Mouse (Mus musculus): ENCODE measurements at regions not wholly inside any gene's neighbourhood (a gene's known extent, or its start where the extent isn't known, plus 50 kb on each side); places are given as distances from the start of the nearest gene placed in this dataset.

DNA sequence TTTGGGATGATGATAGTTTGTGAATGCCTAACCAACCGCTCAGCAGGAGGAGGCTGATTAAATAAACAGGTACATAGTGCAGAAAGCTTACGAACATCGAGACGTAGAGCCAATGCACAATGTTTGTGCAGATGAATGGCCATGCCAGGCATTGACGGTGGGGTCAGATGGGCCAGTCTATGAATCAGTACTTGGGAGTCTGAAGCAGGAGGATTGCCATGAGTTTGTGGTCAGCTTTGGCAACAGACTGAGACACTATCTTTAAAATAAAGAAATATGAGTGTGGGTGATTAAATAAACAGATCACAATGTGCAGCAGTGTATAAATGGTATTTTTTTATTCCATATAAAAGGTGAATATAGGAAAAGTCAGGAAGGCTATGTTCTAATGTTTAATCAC, 90.4 kb upstream of the Zfp366 start:
- DNase-seq (ENCODE audit: low spot score), result no peak
- Histone ChIP-seq H3K27ac (no peak overlapping the region), H3K36me3 (no peaks in the 10 kb centered on the region), H3K9me3 (no peaks in the 10 kb centered on the region), H3K4me1 (peaks cover 19% of the 10 kb centered on the region), H3K27me3 (ENCODE audit: insufficient read depth, poor library complexity, severe bottlenecking) (peaks cover 16% of the 10 kb centered on the region), H3K4me3 (no peak overlapping the region)
- WGBS, result 91% methylated on average over 5 of the region's 5 CpGs

GRCm38 (mm10) chr13:99093269-99093668, 91.4 kb upstream of the Zfp366 start:
- no peaks in the 10 kb centered on the region for H3K9me3 ChIP-seq
- H3K36me3 ChIP-seq, result no peaks in the 10 kb centered on the region
- peaks cover 19% of the 10 kb centered on the region for H3K4me1 ChIP-seq
- DNase-seq (ENCODE audit: low spot score), result peak; percentile 91
- H3K27ac ChIP-seq, result 0 out of 2 replicates have a peak overlapping the region, but pooled peaks have one; percentile 49
- no peak overlapping the region for H3K4me3 ChIP-seq
- WGBS, result 11% methylated on average over 9 of the region's 9 CpGs
- H3K27me3 ChIP-seq (ENCODE audit: insufficient read depth, poor library complexity, severe bottlenecking), result peaks cover 6% of the 10 kb centered on the region

DNA sequence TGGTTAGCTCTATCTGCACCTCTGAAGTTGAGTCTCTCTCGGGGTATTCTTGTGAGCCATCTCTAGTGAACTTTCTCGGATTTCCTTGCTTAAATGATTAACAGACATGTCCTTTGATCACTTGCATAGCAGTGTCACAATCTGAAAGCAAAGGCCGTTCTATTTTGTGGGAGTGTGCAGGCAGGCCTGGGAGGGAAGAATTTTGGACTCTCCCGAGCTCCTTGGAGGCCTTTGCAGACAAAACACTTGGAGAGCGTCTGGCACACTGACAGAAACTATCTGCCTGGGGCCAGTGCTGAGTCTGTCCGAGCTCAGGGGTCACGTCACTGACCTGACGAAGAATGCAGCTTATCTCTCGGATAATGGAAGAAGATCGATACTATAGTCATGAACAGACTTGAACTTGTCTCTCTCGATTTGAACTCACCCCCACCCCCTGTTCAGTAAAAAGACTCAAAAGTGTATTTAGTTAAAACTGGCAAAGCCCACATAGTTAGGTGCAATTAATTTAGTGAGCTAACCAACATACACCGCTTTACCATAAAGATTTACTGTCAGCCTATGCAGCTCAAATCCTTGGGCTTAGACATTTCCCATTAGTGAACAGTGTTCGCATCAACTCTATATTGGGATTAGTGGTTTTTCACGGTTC, 92.2 kb upstream of the Zfp366 start:
- no peak overlapping the region for H3K4me3 ChIP-seq
- no peaks in the 10 kb centered on the region for H3K27me3 ChIP-seq (ENCODE audit: insufficient read depth, poor library complexity, severe bottlenecking)
- 28% methylated on average over 14 of the region's 14 CpGs for WGBS
- H3K36me3 ChIP-seq, result no peaks in the 10 kb centered on the region
- peaks cover 19% of the 10 kb centered on the region for H3K4me1 ChIP-seq
- H3K27ac ChIP-seq, result peak overlapping the region; percentile 56; the same call in 1 of the 2 replicates
- H3K9me3 ChIP-seq, result no peaks in the 10 kb centered on the region
- DNase-seq (ENCODE audit: low spot score), result no peak

- no peaks in the 10 kb centered on the region for H3K9me3 ChIP-seq
- 68% methylated on average over 7 of the region's 7 CpGs for WGBS
- H3K4me3 ChIP-seq, result no peak overlapping the region
- DNase-seq (ENCODE audit: low spot score), result peak; percentile 71
- peaks cover 19% of the 10 kb centered on the region for H3K4me1 ChIP-seq
- H3K27me3 ChIP-seq (ENCODE audit: insufficient read depth, poor library complexity, severe bottlenecking), result no peaks in the 10 kb centered on the region
- H3K36me3 ChIP-seq, result no peaks in the 10 kb centered on the region
- H3K27ac ChIP-seq, result peak overlapping the region; percentile 56; the same call in 1 of the 2 replicates
Measured at GRCm38 (mm10) chr13:99091562-99092278, 92.9 kb upstream of the Zfp366 start.

- no peaks in the 10 kb centered on the region for H3K36me3 ChIP-seq
- WGBS, result 83% methylated on average over 3 of the region's 3 CpGs
- peaks cover 19% of the 10 kb centered on the region for H3K4me1 ChIP-seq
- no peaks in the 10 kb centered on the region for H3K9me3 ChIP-seq
- no peak for DNase-seq (ENCODE audit: low spot score)
- H3K4me3 ChIP-seq, result no peak overlapping the region
- no peak overlapping the region for H3K27ac ChIP-seq
- no peaks in the 10 kb centered on the region for H3K27me3 ChIP-seq (ENCODE audit: insufficient read depth, poor library complexity, severe bottlenecking)
Measured at GRCm38 (mm10) chr13:99090361-99090760, 94.3 kb upstream of the Zfp366 start.

- H3K27me3 ChIP-seq (ENCODE audit: insufficient read depth, poor library complexity, severe bottlenecking), result no peaks in the 10 kb centered on the region
- H3K4me3 ChIP-seq, result no peak overlapping the region
- 79% methylated on average over 4 of the region's 4 CpGs for WGBS
- H3K9me3 ChIP-seq, result no peaks in the 10 kb centered on the region
- H3K4me1 ChIP-seq, result peaks cover 16% of the 10 kb centered on the region
- peak; percentile 67 for DNase-seq (ENCODE audit: low spot score)
- H3K36me3 ChIP-seq, result no peaks in the 10 kb centered on the region
- H3K27ac ChIP-seq, result no peak overlapping the region
Measured at GRCm38 (mm10) chr13:99088285-99088684, 96.3 kb upstream of the Zfp366 start.

GRCm38 (mm10) chr13:99079331-99079761, 95.0 kb upstream of the 1700024P04Rik start:
- no peaks in the 10 kb centered on the region; the same call in 1 of the 2 replicates for H3K27me3 ChIP-seq (ENCODE audit: insufficient read depth, poor library complexity, severe bottlenecking)
- H3K9me3 ChIP-seq, result no peaks in the 10 kb centered on the region
- H3K4me3 ChIP-seq, result no peak overlapping the region
- no peaks in the 10 kb centered on the region for H3K36me3 ChIP-seq
- WGBS, result 89% methylated on average over 8 of the region's 8 CpGs
- no peak for DNase-seq (ENCODE audit: low spot score)
- peaks cover 5% of the 10 kb centered on the region; the same call in 1 of the 2 replicates for H3K4me1 ChIP-seq
- no peak overlapping the region for H3K27ac ChIP-seq

DNA sequence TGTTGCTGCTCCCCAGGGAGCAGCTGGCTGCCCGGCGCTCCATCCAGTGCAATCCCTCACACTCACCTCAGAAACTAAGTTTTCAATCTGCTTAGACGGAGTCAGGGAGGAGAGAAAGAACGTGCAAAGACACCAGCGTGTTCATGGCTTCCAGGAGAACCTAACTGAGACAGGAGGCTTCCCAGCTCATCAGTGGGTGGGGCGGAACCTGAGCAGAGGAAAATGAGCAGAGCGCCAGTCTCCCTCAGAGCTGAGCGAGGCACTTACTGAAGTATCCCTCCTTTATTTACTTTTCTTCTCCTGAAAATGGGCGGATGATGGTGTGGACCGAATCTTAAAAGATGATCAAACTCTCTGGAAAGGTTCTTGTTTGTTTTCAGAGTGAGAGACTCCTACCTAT, 94.3 kb upstream of the 1700024P04Rik start:
- Histone ChIP-seq H3K4me3 (no peak overlapping the region), H3K36me3 (no peaks in the 10 kb centered on the region), H3K27me3 (ENCODE audit: insufficient read depth, poor library complexity, severe bottlenecking) (no peaks in the 10 kb centered on the region; the same call in 1 of the 2 replicates), H3K9me3 (no peaks in the 10 kb centered on the region), H3K27ac (no peak overlapping the region), H3K4me1 (peaks cover 5% of the 10 kb centered on the region; the same call in 1 of the 2 replicates)
- WGBS, result 74% methylated on average over 10 of the region's 10 CpGs
- DNase-seq (ENCODE audit: low spot score), result no peak

GRCm38 (mm10) chr13:99077039-99077749, 92.8 kb upstream of the 1700024P04Rik start:
- DNase-seq (ENCODE audit: low spot score), result no peak
- 45% methylated on average over 6 of the region's 6 CpGs for WGBS
- Histone ChIP-seq H3K9me3 (no peaks in the 10 kb centered on the region), H3K4me3 (no peak overlapping the region), H3K4me1 (no peaks in the 10 kb centered on the region; the same call in 1 of the 2 replicates), H3K27me3 (ENCODE audit: insufficient read depth, poor library complexity, severe bottlenecking) (no peaks in the 10 kb centered on the region; the same call in 1 of the 2 replicates), H3K27ac (no peak overlapping the region), H3K36me3 (no peaks in the 10 kb centered on the region)

DNA sequence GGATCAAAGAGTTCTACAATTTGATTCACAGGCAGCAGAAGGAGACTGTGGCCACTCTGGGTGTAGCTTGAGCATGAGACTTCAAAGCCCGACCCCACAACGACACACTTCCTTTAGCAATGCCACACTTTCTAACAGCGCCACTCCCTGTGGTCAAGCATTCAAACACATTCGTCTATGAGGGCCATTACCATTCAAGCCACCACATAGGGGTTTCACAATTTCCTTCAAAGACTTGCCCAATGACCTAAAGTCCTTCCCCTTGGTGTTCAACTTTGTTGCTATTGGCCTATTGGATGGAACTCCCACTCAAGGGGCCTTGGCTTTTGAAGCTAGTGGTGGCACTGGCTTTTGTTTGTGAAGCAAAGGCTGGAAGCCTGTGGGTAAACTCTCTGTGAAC, 91.1 kb upstream of the 1700024P04Rik start:
- H3K27me3 ChIP-seq (ENCODE audit: insufficient read depth, poor library complexity, severe bottlenecking), result no peaks in the 10 kb centered on the region; the same call in 1 of the 2 replicates
- WGBS, result 84% methylated on average over 4 of the region's 4 CpGs

DNA sequence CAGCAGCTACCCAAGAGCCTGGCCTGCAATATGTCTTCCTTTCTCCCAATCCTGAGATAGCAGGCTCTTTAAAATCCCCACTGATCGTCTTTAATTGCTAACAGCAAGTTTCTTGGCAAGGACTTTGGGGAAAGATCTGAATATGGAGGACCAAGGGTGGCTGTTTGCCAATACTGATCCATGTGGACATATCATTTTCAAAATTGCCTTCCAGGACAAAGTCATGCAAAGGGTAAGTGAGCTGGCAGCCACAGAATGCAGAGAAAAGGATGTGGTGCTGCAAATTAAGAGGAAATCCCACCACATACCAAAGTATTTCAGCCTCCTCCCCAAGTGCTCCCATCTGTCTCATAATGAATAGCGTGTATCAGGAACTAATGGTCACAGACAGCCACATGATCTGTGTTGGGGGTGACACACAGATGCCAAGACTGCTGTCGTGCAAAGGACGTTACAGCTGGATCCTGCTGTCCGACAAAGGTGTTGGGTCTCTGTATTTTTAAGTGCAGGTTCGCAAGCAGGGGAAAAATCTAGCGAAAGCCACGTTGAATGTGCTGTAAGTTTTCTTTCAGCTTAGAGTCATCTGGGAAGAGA, 87.6 kb upstream of the 1700024P04Rik start:
- no peaks in the 10 kb centered on the region for H3K36me3 ChIP-seq
- peak; percentile 68 for DNase-seq (ENCODE audit: low spot score)
- no peaks in the 10 kb centered on the region; the same call in 1 of the 2 replicates for H3K27me3 ChIP-seq (ENCODE audit: insufficient read depth, poor library complexity, severe bottlenecking)
- no peak overlapping the region for H3K27ac ChIP-seq
- no peaks in the 10 kb centered on the region for H3K9me3 ChIP-seq
- peaks cover 11% of the 10 kb centered on the region for H3K4me1 ChIP-seq
- no peak overlapping the region for H3K4me3 ChIP-seq
- 75% methylated on average over 8 of the region's 8 CpGs for WGBS

More for the DNA sequence above, 91.1 kb upstream of the 1700024P04Rik start:
- Histone ChIP-seq H3K4me1 (peaks cover 11% of the 10 kb centered on the region), H3K4me3 (no peak overlapping the region), H3K9me3 (no peaks in the 10 kb centered on the region), H3K36me3 (no peaks in the 10 kb centered on the region), H3K27ac (no peak overlapping the region)
- DNase-seq (ENCODE audit: low spot score), result peak; percentile 58

DNA sequence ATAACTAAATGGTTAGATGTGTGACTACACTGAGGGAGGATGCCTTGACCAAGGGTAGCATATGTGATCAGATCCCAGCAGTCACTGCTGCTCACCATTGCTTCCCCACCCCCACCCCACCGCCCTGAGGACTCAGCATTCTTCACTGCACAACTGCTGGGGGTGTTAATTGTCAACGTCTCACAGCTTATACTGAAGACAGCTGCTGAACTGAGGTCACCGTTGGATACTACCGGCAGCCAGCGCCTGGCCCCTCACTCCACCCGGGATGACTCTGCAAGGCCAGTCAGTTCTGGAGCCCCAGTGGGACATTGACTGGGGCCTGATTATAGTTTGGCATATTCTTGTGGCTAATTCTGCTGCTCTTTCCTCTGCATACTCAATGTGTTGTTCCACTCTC, 87.0 kb upstream of the 1700024P04Rik start:
- no peak overlapping the region for H3K27ac ChIP-seq

More for the DNA sequence above, 87.0 kb upstream of the 1700024P04Rik start:
- Histone ChIP-seq H3K36me3 (no peaks in the 10 kb centered on the region), H3K27me3 (ENCODE audit: insufficient read depth, poor library complexity, severe bottlenecking) (no peaks in the 10 kb centered on the region; the same call in 1 of the 2 replicates), H3K4me1 (peaks cover 11% of the 10 kb centered on the region), H3K9me3 (no peaks in the 10 kb centered on the region), H3K4me3 (no peak overlapping the region)
- WGBS, result 10% methylated on average over 6 of the region's 6 CpGs
- no peak for DNase-seq (ENCODE audit: low spot score)
